Mouse (Mus musculus) midbrain, embryonic 12.5 days (tissue): ENCODE data around the gene Spata33. TPM values are rescaled to one million over a fixed set of nuclear protein-coding genes. Genes with fewer than 3 reads are reported as not detected.
"Not testable (repeated sequence)": the region's sequence is repeated elsewhere in the genome, so short reads cannot be mapped to it uniquely, and the experiment has no call there.

ENCODE experiments used
- ATAC-seq: fragments of 200-750 bp; cut with Nextera tagmentation; 2 replicates; pipeline ENCODE4 v1.8.0; 2017; ENCODE audit warnings: low read depth, moderate TSS enrichment, moderate library complexity; ENCODE audit not compliant: low FRiP score
- H3K27ac ChIP-seq: fragments of 300-500 bp; sonication (generic); replicated peaks from 2 replicates; pipeline ENCODE4 v1.5.1; 2016; ENCODE audit warnings: mild to moderate bottlenecking
- H3K27me3 ChIP-seq: fragments of 300-500 bp; sonication (generic); 2 replicates; pipeline ENCODE4 v1.6.1; 2016; ENCODE audit warnings: mild to moderate bottlenecking
- H3K36me3 ChIP-seq: fragments of 300-500 bp; sonication (generic); 2 replicates; pipeline ENCODE4 v1.6.1; 2016
- H3K4me1 ChIP-seq: fragments of 300-500 bp; sonication (generic); 2 replicates; pipeline ENCODE4 v1.6.1; 2016
- H3K4me2 ChIP-seq: fragments of 300-500 bp; sonication (generic); replicated peaks from 2 replicates; pipeline ENCODE4 v1.6.1; 2016; ENCODE audit warnings: mild to moderate bottlenecking, moderate library complexity
- H3K4me3 ChIP-seq: fragments of 300-500 bp; sonication (generic); 2 replicates; pipeline ENCODE4 v1.5.1; 2016; ENCODE audit warnings: mild to moderate bottlenecking
- H3K9ac ChIP-seq: fragments of 300-500 bp; sonication (generic); replicated peaks from 2 replicates; pipeline ENCODE4 v1.6.1; 2016; ENCODE audit warnings: mild to moderate bottlenecking, moderate library complexity
- H3K9me3 ChIP-seq: fragments of 300-500 bp; sonication (generic); 2 replicates; pipeline ENCODE4 v1.6.1; 2016; ENCODE audit warnings: mild to moderate bottlenecking
- WGBS: fragments of 180-500 bp; shearing (Covaris S2); methylation state at CpG from one replicate; pipeline ENCODE4 v1.1.7; 2016; 5-methylcytosine and 5-hydroxymethylcytosine counted together
- polyA plus RNA-seq: library from polyadenylated mRNA; unstranded; fragments of >200 nt; fragmentation: Nextera tagmentation; extraction: Ambion mirVana; gene quantifications from 2 replicates; pipeline ENCODE4 v1.2.1, GENCODE M21; 2016

The Spata33 gene
- 5.9 and 6.5 TPM in 2 replicates for polyA plus RNA-seq

DNA sequence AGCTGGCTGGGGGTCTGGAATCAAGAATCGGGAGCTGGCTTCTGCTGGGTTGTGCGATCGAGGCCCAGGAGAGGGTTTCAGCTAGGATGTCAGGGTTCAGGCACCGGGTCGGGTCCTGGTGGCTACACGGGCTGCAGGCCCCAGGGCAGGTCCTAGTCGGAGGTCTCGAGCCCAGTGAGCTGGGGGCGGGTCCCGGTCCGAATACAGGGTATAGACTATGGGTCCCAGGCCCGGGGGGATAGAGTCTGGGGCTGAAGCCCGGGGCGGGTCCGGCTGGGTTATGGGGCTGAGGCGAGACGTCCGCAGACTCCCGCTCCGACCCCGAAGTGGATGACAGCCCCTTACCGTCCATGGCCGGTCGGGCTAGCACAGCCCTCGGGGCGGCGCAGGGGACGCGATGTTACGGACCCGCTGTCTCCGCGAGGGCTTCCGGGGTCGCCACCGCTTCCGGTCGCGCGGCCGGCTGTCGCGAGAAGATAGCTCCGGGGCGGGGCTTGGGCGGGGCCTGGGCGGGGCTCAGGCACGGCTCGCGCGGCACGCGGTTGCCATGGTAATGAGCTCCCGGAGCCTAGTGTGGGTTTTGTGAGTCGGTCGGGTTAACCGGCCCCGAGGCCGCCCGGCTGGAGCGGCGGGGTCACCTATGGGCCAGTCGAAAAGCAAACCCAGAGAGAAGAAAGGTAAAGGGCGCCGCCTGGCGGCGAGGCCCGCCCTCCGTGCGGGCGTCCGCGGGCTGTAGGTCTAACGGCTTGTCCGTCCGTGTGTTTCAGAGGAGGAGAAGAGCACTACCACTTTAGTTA, at the start of gene Spata33, which contains the start of gene Chmp1a:
TSS of gene Spata33 (plus strand) at position 512 of the 797 bp plus-strand sequence.
TSS of gene Chmp1a (minus strand) at position 443 of the 797 bp plus-strand sequence.
- Histone ChIP-seq H3K36me3 (peaks cover 26% of the 10 kb centered on the region), H3K4me2 (peak within 1 kb of the TSS; percentile 95), H3K9me3 (no peaks in the 10 kb centered on the region), H3K27ac (peak within 1 kb of the TSS; percentile 66), H3K4me1 (peaks cover 23% of the 10 kb centered on the region), H3K27me3 (no peaks in the 10 kb centered on the region), H3K4me3 (peak within 1 kb of the TSS; percentile 79), H3K9ac (peak within 1 kb of the TSS; percentile 94)
- 1% methylated on average over 61 of the region's 76 CpGs for WGBS
- peak; percentile 96 for ATAC-seq

DNA sequence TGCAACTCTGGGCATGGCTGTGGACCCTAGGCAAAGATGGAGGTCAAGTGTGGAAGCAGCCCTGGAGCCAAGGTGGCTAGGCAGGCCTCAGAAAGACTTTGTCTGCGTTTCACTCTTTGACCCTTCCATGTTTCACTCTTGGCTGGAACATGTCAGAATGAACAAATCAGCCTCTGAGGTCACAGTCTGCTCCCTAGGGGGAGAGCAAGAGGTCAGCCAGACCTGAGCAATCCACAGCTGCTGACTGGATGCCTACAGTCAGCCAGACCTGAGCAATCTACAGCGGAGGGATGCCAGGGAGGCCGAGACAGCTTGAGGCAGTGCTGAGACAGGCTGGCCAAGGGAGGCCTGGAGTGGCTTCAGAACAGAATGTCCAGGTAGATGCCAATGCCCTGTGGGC, 31.2 kb upstream of the Spata33 start:
- ATAC-seq: no peak
- no peak overlapping the region for H3K4me2 ChIP-seq
- no peaks in the 10 kb centered on the region for H3K27me3 ChIP-seq

DNA sequence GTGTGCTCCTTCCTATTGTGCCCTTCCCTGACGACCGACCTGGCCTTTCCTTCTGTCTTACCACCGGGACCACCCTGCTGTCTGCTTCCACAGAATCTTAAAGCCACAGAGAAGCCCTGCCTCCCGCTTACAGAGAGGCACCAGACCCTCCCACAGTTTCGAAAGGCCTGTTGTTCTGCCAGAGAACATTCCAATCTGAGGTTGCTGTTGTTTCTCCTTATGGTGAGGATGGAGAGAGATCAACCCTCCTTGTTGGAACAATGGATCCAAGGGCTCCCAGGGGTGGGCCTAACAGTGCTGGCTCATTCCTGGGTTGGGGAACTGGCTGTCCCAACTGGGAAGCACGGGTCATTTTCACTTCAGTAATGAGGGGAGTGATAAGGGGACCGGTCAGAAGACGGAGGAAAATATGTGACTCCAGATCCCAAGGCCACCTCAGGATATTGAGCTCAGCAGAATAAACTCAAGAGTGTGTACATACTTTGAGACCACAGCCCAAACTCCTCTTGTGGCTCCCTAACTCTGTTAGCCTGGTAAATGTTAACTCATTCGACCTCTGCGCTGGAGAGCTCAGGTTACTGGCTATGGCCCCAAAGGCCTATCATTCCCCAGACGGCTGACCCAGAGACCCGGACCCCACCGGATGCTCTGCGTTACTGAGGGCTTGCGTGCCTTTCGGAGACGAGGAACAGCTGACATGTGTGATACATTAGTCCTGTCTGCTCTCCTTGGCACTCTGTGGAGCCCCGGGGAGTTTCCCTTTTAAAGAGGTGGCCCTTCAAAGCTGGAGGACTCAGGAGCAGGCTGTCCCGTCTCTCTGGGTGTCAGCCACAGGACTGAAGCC, 26.8 kb upstream of the Spata33 start, which contains the start of gene Dpep1:
TSS of gene Dpep1 (plus strand) at position 677 of the 844 bp plus-strand sequence.
- Histone ChIP-seq H3K9ac (no peak within 1 kb of the TSS), H3K4me2 (no peak within 1 kb of the TSS), H3K27me3 (no peaks in the 10 kb centered on the region; the same call in 1 of the 2 replicates), H3K36me3 (no peaks in the 10 kb centered on the region), H3K9me3 (no peaks in the 10 kb centered on the region), H3K27ac (no peak within 1 kb of the TSS), H3K4me3 (no peak within 1 kb of the TSS), H3K4me1 (0 out of 2 replicates have a peak, but pooled peaks cover 2% of the 10 kb centered on the region)
- ATAC-seq: no peak
- 51% methylated on average over 19 of the region's 19 CpGs for WGBS

More for the DNA sequence above, 31.2 kb upstream of the Spata33 start:
- H3K4me1 ChIP-seq: no peaks in the 10 kb centered on the region
- H3K27ac ChIP-seq: no peak overlapping the region
- no peaks in the 10 kb centered on the region for H3K36me3 ChIP-seq
- no peak overlapping the region for H3K4me3 ChIP-seq
- WGBS: 68% methylated on average over 3 of the region's 3 CpGs
- no peak overlapping the region for H3K9ac ChIP-seq
- H3K9me3 ChIP-seq: peaks cover 15% of the 10 kb centered on the region

DNA sequence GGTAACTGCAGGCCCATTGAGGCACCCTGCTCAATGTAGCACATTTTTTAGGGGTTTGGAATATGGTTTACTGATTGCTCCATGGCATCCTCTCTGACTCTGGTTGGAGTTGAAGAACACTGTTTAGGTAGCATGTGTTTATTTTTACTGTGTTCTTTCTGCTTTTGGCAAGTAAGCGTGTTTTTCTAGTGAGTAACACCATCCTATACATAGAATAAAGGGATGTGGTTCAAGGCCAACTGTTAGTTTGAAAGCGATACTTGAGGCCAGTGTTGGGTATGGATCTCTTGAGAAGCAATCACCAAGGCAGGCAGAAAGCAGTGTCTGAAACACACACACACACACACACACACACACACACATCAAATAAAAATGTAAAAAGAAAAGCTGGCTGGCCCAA, 24.6 kb upstream of the Spata33 start:
- 85% methylated on average over 2 of the region's 2 CpGs for WGBS
- Histone ChIP-seq H3K9me3 (no peaks in the 10 kb centered on the region), H3K27ac (no peak overlapping the region), H3K4me3 (no peak overlapping the region), H3K4me1 (0 out of 2 replicates have a peak, but pooled peaks cover 2% of the 10 kb centered on the region), H3K27me3 (no peaks in the 10 kb centered on the region; the same call in 1 of the 2 replicates), H3K4me2 (no peak overlapping the region), H3K36me3 (no peaks in the 10 kb centered on the region), H3K9ac (no peak overlapping the region)
- ATAC-seq: no peak

DNA sequence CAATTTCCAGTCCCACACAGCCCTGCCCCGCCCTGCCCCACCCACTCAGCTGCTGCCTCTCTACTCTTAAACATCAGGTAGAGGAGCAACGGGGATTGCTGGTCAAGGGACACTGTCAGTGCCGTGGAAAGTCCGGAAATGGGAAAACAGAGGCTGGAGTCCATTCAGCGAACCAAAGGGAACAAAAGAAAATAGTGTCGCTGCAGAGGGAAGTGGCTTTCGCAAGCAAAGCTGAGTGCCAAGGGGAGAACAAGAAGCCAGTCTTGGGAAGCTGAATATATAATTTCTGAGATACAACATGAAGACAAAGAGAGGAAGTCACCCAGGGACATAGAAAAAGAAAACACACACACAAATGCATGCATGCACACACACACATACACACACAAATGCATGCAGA, 23.8 kb upstream of the Spata33 start:
- no peak overlapping the region for H3K4me2 ChIP-seq
- H3K4me1 ChIP-seq: 0 out of 2 replicates have a peak, but pooled peaks cover 2% of the 10 kb centered on the region
- no peak overlapping the region for H3K9ac ChIP-seq
- WGBS: 81% methylated on average over 7 of the region's 7 CpGs
- H3K27ac ChIP-seq: no peak overlapping the region
- no peaks in the 10 kb centered on the region; the same call in 1 of the 2 replicates for H3K27me3 ChIP-seq
- no peaks in the 10 kb centered on the region for H3K9me3 ChIP-seq
- no peak for ATAC-seq
- H3K4me3 ChIP-seq: no peak overlapping the region
- H3K36me3 ChIP-seq: no peaks in the 10 kb centered on the region

DNA sequence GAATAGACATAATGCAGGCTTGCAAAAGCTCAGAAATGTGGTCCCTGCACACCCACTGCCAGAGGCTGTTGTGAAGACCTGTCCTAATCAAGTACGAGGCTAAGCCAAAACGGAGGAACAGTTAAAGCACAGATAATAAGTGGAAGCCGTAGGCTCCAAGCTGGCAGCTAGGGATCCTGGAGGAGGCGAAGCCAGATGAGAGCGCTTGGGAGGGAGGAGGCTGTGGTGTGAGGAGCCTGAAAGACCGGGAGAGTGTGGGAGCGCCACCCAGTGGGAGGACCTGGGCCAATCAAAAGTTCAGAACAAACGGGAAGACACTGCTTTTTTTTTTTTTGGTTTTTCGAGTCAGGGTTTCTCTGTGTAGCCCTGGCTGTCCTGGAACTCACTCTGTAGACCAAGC, 22.0 kb upstream of the Spata33 start:
- Histone ChIP-seq H3K27ac (no peak overlapping the region), H3K27me3 (no peaks in the 10 kb centered on the region; the same call in 1 of the 2 replicates), H3K4me2 (peak overlapping the region; percentile 13; the same call in 1 of the 2 replicates), H3K9ac (no peak overlapping the region), H3K9me3 (no peaks in the 10 kb centered on the region), H3K4me1 (0 out of 2 replicates have a peak, but pooled peaks cover 2% of the 10 kb centered on the region), H3K4me3 (no peak overlapping the region), H3K36me3 (no peaks in the 10 kb centered on the region)
- 2% methylated on average over 9 of the region's 9 CpGs for WGBS
- ATAC-seq: no peak

DNA sequence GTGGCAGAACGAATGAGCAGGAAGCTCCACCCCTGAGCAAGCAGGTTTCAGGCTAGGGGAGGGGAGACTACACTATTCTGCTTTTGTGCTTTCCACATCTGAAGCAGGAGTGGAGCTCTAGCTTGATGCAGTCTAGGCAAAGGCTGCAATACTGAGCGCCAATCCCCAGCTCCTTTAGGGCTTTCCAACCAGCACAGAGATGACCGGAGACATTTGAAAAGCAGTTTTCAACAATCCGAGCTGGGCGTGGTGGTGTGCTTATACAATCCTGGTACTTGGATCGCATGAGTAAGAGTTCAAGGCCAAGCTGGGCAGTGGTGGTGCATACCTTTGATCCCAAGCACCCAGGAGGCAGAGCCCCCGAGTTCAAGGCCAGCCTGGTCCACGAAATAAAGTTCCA, 20.7 kb upstream of the Spata33 start:
- Histone ChIP-seq H3K9ac (no peak overlapping the region), H3K36me3 (no peaks in the 10 kb centered on the region), H3K9me3 (no peaks in the 10 kb centered on the region), H3K4me1 (0 out of 2 replicates have a peak, but pooled peaks cover 2% of the 10 kb centered on the region), H3K4me3 (no peak overlapping the region), H3K27me3 (no peaks in the 10 kb centered on the region; the same call in 1 of the 2 replicates), H3K27ac (no peak overlapping the region), H3K4me2 (no peak overlapping the region)
- 62% methylated on average over 8 of the region's 8 CpGs for WGBS
- no peak for ATAC-seq

DNA sequence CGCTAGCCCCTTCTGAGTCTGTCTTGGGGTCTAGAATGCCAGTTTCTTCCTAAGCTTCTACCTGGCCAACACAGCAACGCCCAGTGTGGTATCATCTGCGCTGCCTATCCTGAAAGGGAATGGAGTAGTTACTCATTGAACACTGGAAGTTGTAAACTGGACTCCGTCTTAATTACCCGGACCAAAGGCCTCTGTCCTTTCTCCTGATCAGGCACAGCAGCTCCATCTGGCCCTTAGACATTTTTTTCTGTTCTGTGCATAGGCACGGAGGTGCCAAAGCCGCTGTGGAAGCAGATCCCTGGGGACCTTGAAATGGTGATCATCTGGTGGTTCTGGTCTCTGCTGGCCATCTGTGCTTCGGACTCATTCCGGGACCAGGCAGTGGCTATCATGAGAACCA, 18.9 kb upstream of the Spata33 start:
- no peaks in the 10 kb centered on the region; the same call in 1 of the 2 replicates for H3K27me3 ChIP-seq
- WGBS: 90% methylated on average over 9 of the region's 9 CpGs
- no peak for ATAC-seq
- no peaks in the 10 kb centered on the region for H3K9me3 ChIP-seq
- H3K36me3 ChIP-seq: no peaks in the 10 kb centered on the region
- H3K27ac ChIP-seq: no peak overlapping the region
- no peak overlapping the region for H3K4me2 ChIP-seq
- 0 out of 2 replicates have a peak, but pooled peaks cover 2% of the 10 kb centered on the region for H3K4me1 ChIP-seq
- H3K9ac ChIP-seq: no peak overlapping the region
- no peak overlapping the region for H3K4me3 ChIP-seq

DNA sequence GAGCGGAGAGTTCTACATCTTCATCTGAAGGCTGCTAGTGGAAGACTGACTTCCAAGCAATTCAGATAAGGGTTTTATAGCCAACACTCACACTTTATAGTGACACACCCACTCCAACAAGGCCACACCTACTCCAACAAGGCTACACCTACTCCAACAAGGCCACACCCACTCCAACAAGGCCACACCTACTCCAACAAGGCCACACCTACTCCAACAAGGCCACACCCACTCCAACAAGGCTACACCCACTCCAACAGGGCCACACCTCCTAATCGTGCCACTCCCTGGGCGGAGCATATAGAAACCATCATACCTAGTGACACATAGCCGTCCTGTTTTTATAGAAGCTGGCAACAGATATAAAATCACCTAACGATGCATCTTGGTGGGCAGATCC, 15.6 kb upstream of the Spata33 start:
- H3K27ac ChIP-seq, H3K27me3 ChIP-seq, H3K36me3 ChIP-seq, H3K4me3 ChIP-seq, H3K4me2 ChIP-seq, ATAC-seq, H3K9ac ChIP-seq, H3K9me3 ChIP-seq, H3K4me1 ChIP-seq: not testable (repeated sequence)
- 80% methylated on average over 5 of the region's 5 CpGs for WGBS

DNA sequence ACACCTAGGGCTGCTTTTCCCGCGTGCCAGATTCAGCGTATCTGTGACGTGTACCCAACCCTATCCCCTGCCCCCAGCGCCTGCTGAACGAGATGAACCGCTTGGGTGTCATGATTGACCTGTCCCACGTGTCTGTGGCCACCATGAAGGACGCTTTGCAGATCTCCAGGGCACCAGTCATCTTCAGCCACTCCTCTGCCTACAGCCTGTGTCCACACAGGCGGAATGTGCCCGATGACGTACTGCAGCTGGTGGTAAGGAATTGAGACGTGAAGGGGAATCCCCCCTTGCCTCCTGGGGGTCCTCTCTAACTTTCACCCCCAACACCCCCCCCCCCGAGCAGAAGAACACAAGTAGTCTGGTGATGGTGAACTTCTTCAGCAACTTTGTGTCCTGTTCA, 12.8 kb upstream of the Spata33 start:
- Histone ChIP-seq H3K27ac (no peak overlapping the region), H3K4me3 (no peak overlapping the region), H3K36me3 (peaks cover 4% of the 10 kb centered on the region; the same call in 1 of the 2 replicates), H3K9ac (no peak overlapping the region), H3K4me2 (no peak overlapping the region), H3K4me1 (no peaks in the 10 kb centered on the region), H3K27me3 (0 out of 2 replicates have a peak, but pooled peaks cover 4% of the 10 kb centered on the region), H3K9me3 (no peaks in the 10 kb centered on the region)
- ATAC-seq: no peak
- 75% methylated on average over 14 of the region's 14 CpGs for WGBS

DNA sequence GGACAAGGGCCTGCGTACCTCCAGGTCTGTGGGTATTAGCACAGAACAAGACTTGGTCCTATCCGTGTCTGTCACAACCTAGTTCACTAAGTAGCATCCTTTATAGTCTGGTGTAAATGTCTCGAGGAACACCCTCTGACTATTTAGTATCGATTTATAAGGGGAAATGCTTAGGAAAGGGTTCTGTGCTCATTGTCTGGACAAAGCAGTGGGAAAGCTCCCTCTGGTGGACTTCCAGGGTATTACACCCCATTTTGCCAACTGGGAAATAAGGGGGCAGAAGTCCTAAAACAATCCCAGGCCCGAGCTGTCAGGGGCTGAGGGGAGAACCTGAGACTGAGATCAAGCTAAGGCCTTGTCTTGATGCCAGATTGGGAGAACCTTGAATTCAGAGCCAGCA, 10.3 kb upstream of the Spata33 start:
- Histone ChIP-seq H3K9me3 (no peaks in the 10 kb centered on the region), H3K27me3 (0 out of 2 replicates have a peak, but pooled peaks cover 4% of the 10 kb centered on the region), H3K4me3 (no peak overlapping the region), H3K36me3 (peaks cover 25% of the 10 kb centered on the region), H3K4me1 (no peaks in the 10 kb centered on the region), H3K27ac (no peak overlapping the region), H3K4me2 (no peak overlapping the region), H3K9ac (no peak overlapping the region)
- WGBS: 33% methylated on average over 5 of the region's 5 CpGs
- no peak for ATAC-seq
